Mouse (Mus musculus) cerebellum, adult 2 months (tissue): Measurements from ENCODE around the gene C330007P06Rik.

Experiments
- CTCF ChIP-seq: fragments of 200-500 bp; IDR thresholded peaks from 2 replicates; pipeline ENCODE4 v1.5.1; 2011; ENCODE audit warnings: low read depth, mild to moderate bottlenecking, control low read depth, low read length, moderate library complexity, borderline replicate concordance; ENCODE audit not compliant: insufficient read depth
- POLR2A ChIP-seq: fragments of 200-500 bp; IDR thresholded peaks from 2 replicates; pipeline ENCODE4 v1.6.1; 2011; ENCODE audit warnings: low read length, control low read depth, borderline replicate concordance; ENCODE audit not compliant: insufficient read depth

GRCm38 (mm10) chrX:36804196-36804595 is 69.7 kb downstream of the C330007P06Rik start:
- TF ChIP-seq POLR2A (no peak), CTCF (no peak)
